Mouse (Mus musculus) limb, embryonic 13.5 days (tissue): ENCODE data around the gene Fndc9. TPM values are rescaled to one million over a fixed set of nuclear protein-coding genes. Genes with fewer than 3 reads are reported as not detected.

Source experiments
- ATAC-seq: fragments of 200-750 bp; cut with Nextera tagmentation; 2 replicates; pipeline ENCODE4 v1.8.0; 2017; ENCODE audit warnings: low read depth, moderate number of reproducible peaks, moderate TSS enrichment; ENCODE audit not compliant: low FRiP score
- H3K27ac ChIP-seq: fragments of 300-500 bp; sonication (generic); 2 replicates; pipeline ENCODE4 v1.5.1; 2015; ENCODE audit warnings: inconsistent platforms, mild to moderate bottlenecking, moderate library complexity
- H3K27me3 ChIP-seq: fragments of 300-500 bp; sonication (generic); 2 replicates; pipeline ENCODE4 v1.6.1; 2015; ENCODE audit warnings: mild to moderate bottlenecking, inconsistent platforms
- H3K36me3 ChIP-seq: fragments of 300-500 bp; sonication (generic); 2 replicates; pipeline ENCODE4 v1.6.1; 2015; ENCODE audit warnings: inconsistent platforms, mild to moderate bottlenecking, moderate library complexity
- H3K4me1 ChIP-seq: fragments of 300-500 bp; sonication (generic); 2 replicates; pipeline ENCODE4 v1.6.1; 2015; ENCODE audit warnings: inconsistent platforms
- H3K4me2 ChIP-seq: fragments of 300-500 bp; sonication (generic); replicated peaks from 2 replicates; pipeline ENCODE4 v1.6.1; 2015; ENCODE audit warnings: inconsistent platforms, mild to moderate bottlenecking, moderate library complexity
- H3K4me3 ChIP-seq: fragments of 300-500 bp; sonication (generic); 2 replicates; pipeline ENCODE4 v1.5.1; 2015; ENCODE audit warnings: moderate library complexity, mild to moderate bottlenecking, inconsistent platforms
- H3K9ac ChIP-seq: fragments of 300-500 bp; sonication (generic); 2 replicates; pipeline ENCODE4 v1.6.1; 2015; ENCODE audit warnings: mild to moderate bottlenecking, inconsistent platforms
- H3K9me3 ChIP-seq: fragments of 300-500 bp; sonication (generic); 2 replicates; pipeline ENCODE4 v1.6.1; 2016; ENCODE audit warnings: inconsistent platforms
- WGBS: fragments of 180-500 bp; shearing (Covaris S2); methylation state at CpG from one replicate; pipeline ENCODE4 v1.1.7; 2015; 5-methylcytosine and 5-hydroxymethylcytosine counted together
- polyA plus RNA-seq: library from polyadenylated mRNA; unstranded; fragments of >200 nt; fragmentation: Nextera tagmentation; extraction: Ambion mirVana; gene quantifications from 2 replicates; pipeline ENCODE4 v1.2.1, GENCODE M21; 2015

The Fndc9 gene
- polyA plus RNA-seq, 1 experiment from 2014 or later, result 0.15 TPM

- WGBS, result 87% methylated on average over 11 of the region's 11 CpGs
- Histone ChIP-seq H3K4me3 (no peak overlapping the region), H3K27me3 (no peaks in the 10 kb centered on the region), H3K4me2 (no peak overlapping the region), H3K9me3 (0 out of 2 replicates have a peak, but pooled peaks cover 1% of the 10 kb centered on the region), H3K9ac (no peak overlapping the region), H3K36me3 (peaks cover 42% of the 10 kb centered on the region), H3K4me1 (no peaks in the 10 kb centered on the region), H3K27ac (no peak overlapping the region)
- ATAC-seq, result no peak
These were observed 28.0 kb downstream of the Fndc9 start for GRCm38 (mm10) chr11:46263291-46263690.

GRCm38 (mm10) chr11:46264584-46264983 lies 29.3 kb downstream of the Fndc9 start:
- ATAC-seq, result no peak
- 0 out of 2 replicates have a peak, but pooled peaks cover 2% of the 10 kb centered on the region for H3K9me3 ChIP-seq
- no peak overlapping the region for H3K27ac ChIP-seq
- H3K4me2 ChIP-seq, result no peak overlapping the region
- H3K4me1 ChIP-seq, result no peaks in the 10 kb centered on the region
- H3K4me3 ChIP-seq, result no peak overlapping the region
- 86% methylated on average over 3 of the region's 3 CpGs for WGBS
- H3K36me3 ChIP-seq, result peaks cover 46% of the 10 kb centered on the region
- no peak overlapping the region for H3K9ac ChIP-seq
- H3K27me3 ChIP-seq, result no peaks in the 10 kb centered on the region

GRCm38 (mm10) chr11:46265031-46265786 lies 29.9 kb downstream of the Fndc9 start:
- 84% methylated on average over 11 of the region's 11 CpGs for WGBS

GRCm38 (mm10) chr11:46268991-46269390 lies 33.7 kb downstream of the Fndc9 start:
- Histone ChIP-seq H3K36me3 (peaks cover 43% of the 10 kb centered on the region), H3K9ac (no peak overlapping the region), H3K9me3 (0 out of 2 replicates have a peak, but pooled peaks cover 2% of the 10 kb centered on the region), H3K4me1 (no peaks in the 10 kb centered on the region), H3K27ac (no peak overlapping the region), H3K4me2 (no peak overlapping the region), H3K4me3 (no peak overlapping the region), H3K27me3 (no peaks in the 10 kb centered on the region)
- ATAC-seq, result no peak
- 27% methylated on average over 7 of the region's 7 CpGs for WGBS

More at GRCm38 (mm10) chr11:46265031-46265786, 29.9 kb downstream of the Fndc9 start:
- Histone ChIP-seq H3K27ac (no peak overlapping the region), H3K27me3 (no peaks in the 10 kb centered on the region), H3K4me3 (no peak overlapping the region), H3K9ac (no peak overlapping the region), H3K4me1 (no peaks in the 10 kb centered on the region), H3K36me3 (peaks cover 46% of the 10 kb centered on the region), H3K4me2 (no peak overlapping the region), H3K9me3 (0 out of 2 replicates have a peak, but pooled peaks cover 2% of the 10 kb centered on the region)
- ATAC-seq, result no peak

- no peaks in the 10 kb centered on the region for H3K4me1 ChIP-seq
- no peak overlapping the region for H3K4me3 ChIP-seq
- H3K4me2 ChIP-seq, result no peak overlapping the region
- ATAC-seq, result no peak
- H3K27ac ChIP-seq, result no peak overlapping the region
- H3K27me3 ChIP-seq, result no peaks in the 10 kb centered on the region
- no peak overlapping the region for H3K9ac ChIP-seq
- H3K36me3 ChIP-seq, result peaks cover 47% of the 10 kb centered on the region
- WGBS, result 69% methylated on average over 9 of the region's 9 CpGs
- 0 out of 2 replicates have a peak, but pooled peaks cover 2% of the 10 kb centered on the region for H3K9me3 ChIP-seq
These were observed 34.1 kb downstream of the Fndc9 start for GRCm38 (mm10) chr11:46269391-46269790.

- no peak overlapping the region for H3K9ac ChIP-seq
- no peak overlapping the region for H3K27ac ChIP-seq
- no peaks in the 10 kb centered on the region for H3K4me1 ChIP-seq
- ATAC-seq, result no peak
- 0 out of 2 replicates have a peak, but pooled peaks cover 2% of the 10 kb centered on the region for H3K9me3 ChIP-seq
- WGBS, result 65% methylated on average over 3 of the region's 3 CpGs
- peaks cover 52% of the 10 kb centered on the region for H3K36me3 ChIP-seq
- H3K4me2 ChIP-seq, result no peak overlapping the region
- no peaks in the 10 kb centered on the region for H3K27me3 ChIP-seq
- no peak overlapping the region for H3K4me3 ChIP-seq
These were observed 34.6 kb downstream of the Fndc9 start for GRCm38 (mm10) chr11:46269893-46270292.

- 78% methylated on average over 8 of the region's 8 CpGs for WGBS
These were observed 36.8 kb downstream of the Fndc9 start for GRCm38 (mm10) chr11:46272058-46272681.

GRCm38 (mm10) chr11:46273969-46274368 lies 38.6 kb downstream of the Fndc9 start:
- Histone ChIP-seq H3K36me3 (peaks cover 55% of the 10 kb centered on the region), H3K4me1 (no peaks in the 10 kb centered on the region), H3K27ac (no peak overlapping the region), H3K27me3 (no peaks in the 10 kb centered on the region), H3K9ac (no peak overlapping the region), H3K9me3 (no peaks in the 10 kb centered on the region), H3K4me3 (no peak overlapping the region), H3K4me2 (no peak overlapping the region)
- 97% methylated on average over 3 of the region's 3 CpGs for WGBS
- no peak for ATAC-seq

More at GRCm38 (mm10) chr11:46272058-46272681, 36.8 kb downstream of the Fndc9 start:
- Histone ChIP-seq H3K9ac (no peak overlapping the region), H3K9me3 (0 out of 2 replicates have a peak, but pooled peaks cover 2% of the 10 kb centered on the region), H3K4me3 (no peak overlapping the region), H3K4me2 (no peak overlapping the region), H3K4me1 (no peaks in the 10 kb centered on the region), H3K27ac (no peak overlapping the region), H3K27me3 (no peaks in the 10 kb centered on the region), H3K36me3 (peaks cover 45% of the 10 kb centered on the region)
- no peak for ATAC-seq

GRCm38 (mm10) chr11:46275302-46275701 lies 40.0 kb downstream of the Fndc9 start:
- Histone ChIP-seq H3K27me3 (no peaks in the 10 kb centered on the region), H3K4me3 (no peak overlapping the region), H3K9me3 (no peaks in the 10 kb centered on the region), H3K27ac (no peak overlapping the region), H3K4me1 (no peaks in the 10 kb centered on the region), H3K9ac (no peak overlapping the region), H3K4me2 (no peak overlapping the region), H3K36me3 (peaks cover 62% of the 10 kb centered on the region)
- peak; percentile 75; the same call in 1 of the 2 replicates for ATAC-seq
- WGBS, result 4% methylated on average over 6 of the region's 6 CpGs

GRCm38 (mm10) chr11:46276168-46276567 lies 40.8 kb downstream of the Fndc9 start:
- no peaks in the 10 kb centered on the region for H3K4me1 ChIP-seq
- no peak overlapping the region for H3K4me2 ChIP-seq
- ATAC-seq, result no peak

GRCm38 (mm10) chr11:46276778-46277177 lies 41.4 kb downstream of the Fndc9 start:
- H3K4me2 ChIP-seq, result no peak overlapping the region
- no peak overlapping the region for H3K4me3 ChIP-seq
- H3K36me3 ChIP-seq, result peaks cover 67% of the 10 kb centered on the region
- no peaks in the 10 kb centered on the region for H3K9me3 ChIP-seq
- WGBS, result 51% methylated on average over 5 of the region's 5 CpGs
- H3K27ac ChIP-seq, result no peak overlapping the region
- no peak overlapping the region for H3K9ac ChIP-seq
- ATAC-seq, result no peak
- H3K27me3 ChIP-seq, result no peaks in the 10 kb centered on the region
- H3K4me1 ChIP-seq, result no peaks in the 10 kb centered on the region

More at GRCm38 (mm10) chr11:46276168-46276567, 40.8 kb downstream of the Fndc9 start:
- WGBS, result 90% methylated on average over 8 of the region's 8 CpGs
- Histone ChIP-seq H3K9ac (no peak overlapping the region), H3K36me3 (peaks cover 63% of the 10 kb centered on the region), H3K4me3 (no peak overlapping the region), H3K9me3 (no peaks in the 10 kb centered on the region), H3K27me3 (no peaks in the 10 kb centered on the region), H3K27ac (no peak overlapping the region)

- Histone ChIP-seq H3K36me3 (peaks cover 69% of the 10 kb centered on the region), H3K4me3 (no peak overlapping the region), H3K27ac (no peak overlapping the region), H3K27me3 (no peaks in the 10 kb centered on the region), H3K4me1 (no peaks in the 10 kb centered on the region), H3K4me2 (no peak overlapping the region), H3K9ac (no peak overlapping the region), H3K9me3 (no peaks in the 10 kb centered on the region)
- no peak for ATAC-seq
- 68% methylated on average over 5 of the region's 5 CpGs for WGBS
These were observed 42.8 kb downstream of the Fndc9 start for GRCm38 (mm10) chr11:46278140-46278539.
